Mouse (Mus musculus) stomach, postnatal 0 days (tissue): ENCODE data around the gene Scel.

ENCODE experiments used
- CTCF ChIP-seq: IDR thresholded peaks from 2 replicates; pipeline ENCODE4 v1.5.1; 2016; ENCODE audit warnings: antibody characterized with exemption, low read depth, mild to moderate bottlenecking, moderate library complexity
- EP300 ChIP-seq: optimal IDR thresholded peaks from 2 replicates; pipeline ENCODE3; 2016; ENCODE audit warnings: antibody characterized with exemption

DNA sequence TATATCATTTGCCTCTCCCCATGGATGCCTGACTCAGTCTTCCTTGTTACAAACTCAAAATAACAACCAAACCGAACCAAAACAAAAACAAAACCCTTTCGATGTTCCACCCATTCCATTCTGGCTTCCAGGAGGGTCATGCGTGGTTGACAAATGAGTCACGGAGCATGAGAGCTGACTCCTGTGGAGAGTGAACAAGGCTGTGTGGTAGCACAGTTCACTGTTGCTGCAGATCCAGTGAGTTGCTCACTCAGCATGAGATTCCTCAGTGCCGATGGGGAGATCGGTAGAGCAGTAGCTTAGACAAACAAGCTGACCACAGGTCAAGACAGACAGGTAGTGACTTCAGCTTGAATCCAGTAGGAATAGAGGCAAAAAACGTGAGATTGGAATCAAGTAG, 12.8 kb upstream of the Scel start:
- no peak for TF ChIP-seq CTCF
- no peak for TF ChIP-seq EP300
